Mouse (Mus musculus): ENCODE measurements around the gene Neurod6. TPM values are rescaled to one million over a fixed set of nuclear protein-coding genes. Genes with fewer than 3 reads are reported as not detected.

Gene Neurod6
- polyA plus RNA-seq, 1 experiment from 2014 or later: 1.0 TPM

GRCm38 (mm10) chr6:55646111-55646823 is 34.8 kb downstream of the Neurod6 start:
- Histone ChIP-seq H3K9ac (no peak overlapping the region), H3K27me3 (peaks cover 12% of the 10 kb centered on the region; the same call in 1 of the 2 replicates), H3K4me3 (no peak overlapping the region), H3K4me1 (peaks cover 8% of the 10 kb centered on the region), H3K27ac (no peak overlapping the region), H3K9me3 (no peaks in the 10 kb centered on the region), H3K4me2 (no peak overlapping the region), H3K36me3 (no peaks in the 10 kb centered on the region)
- ATAC-seq (ENCODE audit: insufficient number of reproducible peaks, insufficient read depth, low FRiP score, low TSS enrichment, low read depth): no peak
- 60% methylated on average over 14 of the region's 14 CpGs for WGBS

- no peak overlapping the region for H3K4me2 ChIP-seq
- H3K27ac ChIP-seq: no peak overlapping the region
- no peak overlapping the region for H3K4me3 ChIP-seq
- H3K27me3 ChIP-seq: peaks cover 15% of the 10 kb centered on the region; the same call in 1 of the 2 replicates
- no peak overlapping the region for H3K9ac ChIP-seq
- WGBS: 61% methylated on average over 1 of the region's 1 CpGs
- H3K9me3 ChIP-seq: no peaks in the 10 kb centered on the region
- no peaks in the 10 kb centered on the region for H3K36me3 ChIP-seq
- no peaks in the 10 kb centered on the region for H3K4me1 ChIP-seq
- ATAC-seq (ENCODE audit: insufficient number of reproducible peaks, insufficient read depth, low FRiP score, low TSS enrichment, low read depth): no peak
Observed at GRCm38 (mm10) chr6:55634662-55635061, 46.4 kb downstream of the Neurod6 start.

Other genes starting within 250 kb of the Neurod6 start
- 1.0 and 1.3 TPM in 2 replicates for gene Adcyap1r1, start 229.3 kb downstream of the Neurod6 start, polyA plus RNA-seq (2015; fragmentation: Nextera tagmentation; extraction: Ambion mirVana)
- gene Itprid1, start 155.6 kb upstream of the Neurod6 start, polyA plus RNA-seq (2015; fragmentation: Nextera tagmentation; extraction: Ambion mirVana): 0.31 and 0.54 TPM in 2 replicates